Mouse (Mus musculus): ENCODE data around the gene Acot1. TPM values are rescaled to one million over a fixed set of nuclear protein-coding genes. Genes with fewer than 3 reads are reported as not detected.
"Not testable (repeated sequence)": the region's sequence is repeated elsewhere in the genome, so short reads cannot be mapped to it uniquely, and the experiment has no call there.

Acot1 gene
- total RNA-seq, 2 experiments from 2014 or later, result 13.4 TPM; not detected in 1

- no peak for ATAC-seq (replicated peaks; ENCODE audit: low FRiP score, poor library complexity, severe bottlenecking)
Observed at GRCm38 (mm10) chr12:84013130-84013529, 3.8 kb downstream of the Acot1 start.

- ATAC-seq (replicated peaks; ENCODE audit: low FRiP score, poor library complexity, severe bottlenecking), result no peak
Observed at GRCm38 (mm10) chr12:84013701-84014100, 4.4 kb downstream of the Acot1 start.

- not testable (repeated sequence) for ATAC-seq (replicated peaks; ENCODE audit: low FRiP score, poor library complexity, severe bottlenecking)
Observed at GRCm38 (mm10) chr12:84020528-84020927, 11.2 kb downstream of the Acot1 start.

GRCm38 (mm10) chr12:84022266-84022665, 13.0 kb downstream of the Acot1 start:
- ATAC-seq (replicated peaks; ENCODE audit: low FRiP score, poor library complexity, severe bottlenecking), result not testable (repeated sequence)

GRCm38 (mm10) chr12:84023052-84023745, 13.9 kb downstream of the Acot1 start:
- ATAC-seq (replicated peaks; ENCODE audit: low FRiP score, poor library complexity, severe bottlenecking), result no peak

- no peak for ATAC-seq (replicated peaks; ENCODE audit: low FRiP score, poor library complexity, severe bottlenecking)
Observed at GRCm38 (mm10) chr12:84025888-84026287, 16.6 kb downstream of the Acot1 start.

- not testable (repeated sequence) for ATAC-seq (replicated peaks; ENCODE audit: low FRiP score, poor library complexity, severe bottlenecking)
Observed at GRCm38 (mm10) chr12:84028328-84028727, 19.0 kb downstream of the Acot1 start.

- ATAC-seq (replicated peaks; ENCODE audit: low FRiP score, poor library complexity, severe bottlenecking), result not testable (repeated sequence)
Observed at GRCm38 (mm10) chr12:84029043-84029442, 19.8 kb downstream of the Acot1 start.

- peak; percentile 81 for ATAC-seq (replicated peaks; ENCODE audit: low FRiP score, poor library complexity, severe bottlenecking)
Observed at GRCm38 (mm10) chr12:84030659-84031332, 21.5 kb downstream of the Acot1 start.

- ATAC-seq (replicated peaks; ENCODE audit: low FRiP score, poor library complexity, severe bottlenecking), result no peak
Observed at GRCm38 (mm10) chr12:84032854-84033253, 23.6 kb downstream of the Acot1 start.

GRCm38 (mm10) chr12:84033302-84033701, 24.0 kb downstream of the Acot1 start:
- ATAC-seq (replicated peaks; ENCODE audit: low FRiP score, poor library complexity, severe bottlenecking), result not testable (repeated sequence)

- ATAC-seq (replicated peaks; ENCODE audit: low FRiP score, poor library complexity, severe bottlenecking), result no peak
Observed at GRCm38 (mm10) chr12:84034108-84034507, 24.8 kb downstream of the Acot1 start.

- not testable (repeated sequence) for ATAC-seq (replicated peaks; ENCODE audit: low FRiP score, poor library complexity, severe bottlenecking)
Observed at GRCm38 (mm10) chr12:84038241-84038640, 29.0 kb downstream of the Acot1 start, which contains the start of gene Acot4. Gene Acot4, plus strand, starts transcription at chr12:84038379.

- not testable (repeated sequence) for ATAC-seq (replicated peaks; ENCODE audit: low FRiP score, poor library complexity, severe bottlenecking)
Observed at GRCm38 (mm10) chr12:84038691-84039111, 29.4 kb downstream of the Acot1 start, which contains the start of gene Gm49366. Gene Gm49366, plus strand, starts transcription at chr12:84038935.

GRCm38 (mm10) chr12:84042248-84042647, 33.0 kb downstream of the Acot1 start:
- no peak for ATAC-seq (replicated peaks; ENCODE audit: low FRiP score, poor library complexity, severe bottlenecking)

- ATAC-seq (replicated peaks; ENCODE audit: low FRiP score, poor library complexity, severe bottlenecking), result no peak
Observed at GRCm38 (mm10) chr12:84044045-84044444, 34.8 kb downstream of the Acot1 start.

- ATAC-seq (replicated peaks; ENCODE audit: low FRiP score, poor library complexity, severe bottlenecking), result no peak
Observed at GRCm38 (mm10) chr12:84046906-84047305, 37.6 kb downstream of the Acot1 start.

- not testable (repeated sequence) for ATAC-seq (replicated peaks; ENCODE audit: low FRiP score, poor library complexity, severe bottlenecking)
Observed at GRCm38 (mm10) chr12:84050744-84051143, 41.5 kb downstream of the Acot1 start.

GRCm38 (mm10) chr12:84051937-84052474, 42.7 kb downstream of the Acot1 start, which contains the start of gene Acot3:
Gene Acot3, plus strand, starts transcription at chr12:84052144.
- no peak for ATAC-seq (replicated peaks; ENCODE audit: low FRiP score, poor library complexity, severe bottlenecking)

- ATAC-seq (replicated peaks; ENCODE audit: low FRiP score, poor library complexity, severe bottlenecking), result no peak
Observed at GRCm38 (mm10) chr12:84052609-84053008, 43.3 kb downstream of the Acot1 start.

GRCm38 (mm10) chr12:84053173-84053572, 43.9 kb downstream of the Acot1 start:
- ATAC-seq (replicated peaks; ENCODE audit: low FRiP score, poor library complexity, severe bottlenecking), result no peak

Measured in erythroid progenitor cell, adult 5-6 weeks (primary cell).